In genomic region chr5:135990601-135991000, GRCm38 (mm10) we compare ENCODE assay signal across 21 mouse cellular contexts. TPM values are rescaled to one million over a fixed set of nuclear protein-coding genes. Genes with fewer than 3 reads are reported as not detected.
DNase-seq lines count a peak whose midpoint lies in the region; ATAC-seq and TF ChIP-seq lines count a peak whose summit lies in the region.
"Had no signal": no experiment of that assay in that cellular context is flagged by ENCODE, and none has a peak within 500 bp of the region (broad histone marks: within the 10 kb centered on the region; RNA-seq: fewer than 3 reads in every experiment).

No protein-coding gene starts in this region.

- peak overlapping the region; percentile 68 for H3K27ac ChIP-seq in spleen, adult 2 months (ENCODE audit: insufficient read depth, low read length)
- peak overlapping the region; percentile 62 for H3K27ac ChIP-seq in bone marrow, adult 2 months (ENCODE audit: control insufficient read depth, insufficient read depth, low read depth, low read length, poor library complexity)
- H3K27ac ChIP-seq in forebrain, embryonic 10.5 days, result no peak overlapping the region
- no peak overlapping the region for H3K27ac ChIP-seq in hindbrain, embryonic 10.5 days
- H3K27ac ChIP-seq: forebrain, embryonic 12.5 days; hindbrain, embryonic 15.5 days; kidney, postnatal 0 days; liver, embryonic 13.5 days; midbrain, embryonic 15.5 days; neural tube, embryonic 13.5 days had no signal

- DNase-seq in spleen, adult 2 months (ENCODE audit: low read depth in 1 of 2, low spot score in 2 of 2), result peak; percentile 41 to 48
- DNase-seq in spleen, adult 12 weeks (ENCODE audit: low spot score), result no peak
- DNase-seq in thymus, postnatal 4 days, result peak; percentile 41
- no peak for DNase-seq in forebrain, embryonic 10.5 days (ENCODE audit: extremely low spot score, low spot score)
- no peak for DNase-seq in hindbrain, embryonic 10.5 days (ENCODE audit: low spot score)
- DNase-seq: cerebellum, adult 2 months; liver, embryonic 13.5 days; lung, postnatal 14 days had no signal

- TF ChIP-seq CTCF in spleen, adult 2 months (IDR thresholded peaks at IDR 0.05; ENCODE audit: extremely low read depth, insufficient read depth, insufficient read length, insufficient replicate concordance), result no peak
- no peak for TF ChIP-seq CTCF in bone marrow, adult 2 months (IDR thresholded peaks at IDR 0.05; ENCODE audit: control insufficient read depth, insufficient read depth, low read length)

- peaks cover 6% of the 10 kb centered on the region; the same call in 1 of the 2 replicates for H3K4me1 ChIP-seq in spleen, adult 2 months (ENCODE audit: control insufficient read depth, insufficient read depth, insufficient read length)
- peaks cover 6% of the 10 kb centered on the region for H3K4me1 ChIP-seq in bone marrow, adult 2 months (ENCODE audit: control insufficient read depth, insufficient read depth, low read length)
- peaks cover 6% of the 10 kb centered on the region for H3K4me1 ChIP-seq in forebrain, embryonic 10.5 days
- peaks cover 11% of the 10 kb centered on the region for H3K4me1 ChIP-seq in hindbrain, embryonic 10.5 days (replicated peaks)

- peak; percentile 85 for ATAC-seq in megakaryocyte, adult 5-6 weeks (ENCODE audit: poor library complexity, severe bottlenecking)
- ATAC-seq: intestine, postnatal 0 days; midbrain, embryonic 15.5 days; Patski had no signal

- no peaks in the 10 kb centered on the region for H3K27me3 ChIP-seq in spleen, adult 2 months (ENCODE audit: control insufficient read depth, insufficient read depth, low read length)
- H3K27me3 ChIP-seq in forebrain, embryonic 10.5 days (ENCODE audit: poor library complexity, severe bottlenecking), result no peaks in the 10 kb centered on the region
- no peaks in the 10 kb centered on the region for H3K27me3 ChIP-seq in hindbrain, embryonic 10.5 days (ENCODE audit: insufficient read depth, poor library complexity, severe bottlenecking)
- H3K27me3 ChIP-seq: forebrain, embryonic 12.5 days; hindbrain, embryonic 15.5 days; liver, embryonic 13.5 days; midbrain, embryonic 15.5 days; neural tube, embryonic 13.5 days; Patski had no signal

- H3K9me3 ChIP-seq in forebrain, embryonic 10.5 days, result no peaks in the 10 kb centered on the region
- no peaks in the 10 kb centered on the region for H3K9me3 ChIP-seq in hindbrain, embryonic 10.5 days
- H3K9me3 ChIP-seq: forebrain, embryonic 12.5 days; hindbrain, embryonic 15.5 days; liver, embryonic 13.5 days; midbrain, embryonic 15.5 days; neural tube, embryonic 13.5 days had no signal

- 16% methylated on average over 5 of the region's 5 CpGs for WGBS in spleen, adult 2 months
- 7% methylated on average over 5 of the region's 5 CpGs for WGBS in bone marrow, adult 2 months
- WGBS in forebrain, embryonic 10.5 days, result 77% methylated on average over 5 of the region's 5 CpGs
- WGBS in hindbrain, embryonic 10.5 days, result 70% methylated on average over 5 of the region's 5 CpGs

- TF ChIP-seq POLR2A in spleen, adult 2 months (IDR thresholded peaks at IDR 0.05; ENCODE audit: low read depth, low read length), result no peak
- TF ChIP-seq POLR2A in bone marrow, adult 2 months (IDR thresholded peaks at IDR 0.05; ENCODE audit: borderline replicate concordance, control insufficient read depth, low read depth, low read length), result no peak

- no peaks in the 10 kb centered on the region for H3K36me3 ChIP-seq in spleen, adult 2 months (ENCODE audit: control insufficient read depth, insufficient read depth, low read length)
- H3K36me3 ChIP-seq in forebrain, embryonic 10.5 days (replicated peaks), result no peaks in the 10 kb centered on the region
- no peaks in the 10 kb centered on the region for H3K36me3 ChIP-seq in hindbrain, embryonic 10.5 days
- H3K36me3 ChIP-seq: forebrain, embryonic 12.5 days; hindbrain, embryonic 15.5 days; liver, embryonic 13.5 days; midbrain, embryonic 15.5 days; neural tube, embryonic 13.5 days had no signal

- H3K4me3 ChIP-seq in spleen, adult 2 months (ENCODE audit: extremely low read depth, insufficient read depth, insufficient read length), result no peak overlapping the region
- no peak overlapping the region for H3K4me3 ChIP-seq in bone marrow, adult 2 months (replicated peaks; ENCODE audit: control insufficient read depth, low read depth, low read length)
- H3K4me3 ChIP-seq in forebrain, embryonic 10.5 days, result no peak overlapping the region
- no peak overlapping the region for H3K4me3 ChIP-seq in hindbrain, embryonic 10.5 days
- H3K4me3 ChIP-seq: forebrain, embryonic 12.5 days; hindbrain, embryonic 15.5 days; liver, embryonic 13.5 days; midbrain, embryonic 15.5 days; neural tube, embryonic 13.5 days had no signal

RNA-seq across cellular contexts. Expression of gene Dtx2, which starts 4.0 kb away (rescaled TPM):
- polyA plus RNA-seq in spleen, adult 2 months (2012; rRNA removed), result 25.6 and 32.8 TPM in 2 replicates
- 6.9 and 9.3 TPM in 2 replicates for polyA plus RNA-seq in bone marrow, adult 2 months (2011; ENCODE audit: insufficient read depth, insufficient read length, low replicate concordance, missing spikeins)
- total RNA-seq in megakaryocyte, adult 5-6 weeks (2015), result 26.3 and 30.3 TPM in 2 replicates
- total RNA-seq in megakaryocyte, adult 5-6 weeks (2017), result 10.9 and 12.4 TPM in 2 replicates
- polyA plus RNA-seq in forebrain, embryonic 10.5 days (2016; fragmentation: Nextera tagmentation; extraction: Ambion mirVana), result 33.9 and 41.1 TPM in 2 replicates
- 34.8 and 38.1 TPM in 2 replicates for polyA plus RNA-seq in hindbrain, embryonic 10.5 days (2016; fragmentation: Nextera tagmentation; extraction: Ambion mirVana)

RNA-seq across cellular contexts. Expression of gene Zp3, which starts 10.7 kb away (rescaled TPM):
- not detected in 2 replicates for polyA plus RNA-seq in spleen, adult 2 months (2012; rRNA removed)
- not detected in 2 replicates for polyA plus RNA-seq in bone marrow, adult 2 months (2011; ENCODE audit: insufficient read depth, insufficient read length, low replicate concordance, missing spikeins)
- total RNA-seq in megakaryocyte, adult 5-6 weeks (2015), result 0.20 TPM in 1 of 2 replicates, not detected in the other
- not detected in 2 replicates for total RNA-seq in megakaryocyte, adult 5-6 weeks (2017)
- polyA plus RNA-seq in forebrain, embryonic 10.5 days (2016; fragmentation: Nextera tagmentation; extraction: Ambion mirVana), result 0.12 TPM in 1 of 2 replicates, not detected in the other
- polyA plus RNA-seq in hindbrain, embryonic 10.5 days (2016; fragmentation: Nextera tagmentation; extraction: Ambion mirVana), result not detected in 2 replicates
- total RNA-seq: left cerebral cortex, postnatal 25 days had no signal
- polyA plus RNA-seq: cortical plate, adult 2 months; forebrain, embryonic 12.5 days; gonadal fat pad, adult 2 months; heart, embryonic 16.5 days; intestine, postnatal 0 days; liver, embryonic 13.5 days had no signal

RNA-seq across cellular contexts. Expression of gene Ssc4d, which starts 16.3 kb away (rescaled TPM):
- polyA plus RNA-seq in spleen, adult 2 months (2012; rRNA removed), result 2.0 and 2.4 TPM in 2 replicates
- polyA plus RNA-seq in bone marrow, adult 2 months (2011; ENCODE audit: insufficient read depth, insufficient read length, low replicate concordance, missing spikeins), result 1.1 and 4.0 TPM in 2 replicates
- total RNA-seq in megakaryocyte, adult 5-6 weeks (2015), result 17.1 and 19.9 TPM in 2 replicates
- 6.0 and 7.4 TPM in 2 replicates for total RNA-seq in megakaryocyte, adult 5-6 weeks (2017)
- 1.7 and 1.9 TPM in 2 replicates for polyA plus RNA-seq in forebrain, embryonic 10.5 days (2016; fragmentation: Nextera tagmentation; extraction: Ambion mirVana)
- polyA plus RNA-seq in hindbrain, embryonic 10.5 days (2016; fragmentation: Nextera tagmentation; extraction: Ambion mirVana), result 1.3 and 1.6 TPM in 2 replicates

RNA-seq across cellular contexts. Expression of gene Upk3b, which starts 47.7 kb away (rescaled TPM):
- polyA plus RNA-seq in spleen, adult 2 months (2012; rRNA removed), result 3.9 and 6.9 TPM in 2 replicates
- polyA plus RNA-seq in bone marrow, adult 2 months (2011; ENCODE audit: insufficient read depth, insufficient read length, low replicate concordance, missing spikeins), result not detected in 2 replicates
- total RNA-seq in megakaryocyte, adult 5-6 weeks (2015), result not detected in 2 replicates
- not detected in 2 replicates for total RNA-seq in megakaryocyte, adult 5-6 weeks (2017)
- 0.09 TPM in 1 of 2 replicates, not detected in the other for polyA plus RNA-seq in forebrain, embryonic 10.5 days (2016; fragmentation: Nextera tagmentation; extraction: Ambion mirVana)
- polyA plus RNA-seq in hindbrain, embryonic 10.5 days (2016; fragmentation: Nextera tagmentation; extraction: Ambion mirVana), result 0.09 and 0.26 TPM in 2 replicates
- total RNA-seq: left cerebral cortex, postnatal 25 days had no signal
- polyA plus RNA-seq: cerebellum, adult 2 months; cortical plate, adult 2 months; forebrain, embryonic 12.5 days; hindbrain, embryonic 15.5 days; midbrain, embryonic 15.5 days had no signal

RNA-seq across cellular contexts. Expression of gene Ywhag, which starts 56.2 kb away (rescaled TPM):
- polyA plus RNA-seq in spleen, adult 2 months (2012; rRNA removed), result 40.9 and 50.0 TPM in 2 replicates
- polyA plus RNA-seq in bone marrow, adult 2 months (2011; ENCODE audit: insufficient read depth, insufficient read length, low replicate concordance, missing spikeins), result 26.9 and 58.1 TPM in 2 replicates
- total RNA-seq in megakaryocyte, adult 5-6 weeks (2015), result 124 and 141 TPM in 2 replicates
- total RNA-seq in megakaryocyte, adult 5-6 weeks (2017), result 72.4 and 88.1 TPM in 2 replicates
- 264 and 283 TPM in 2 replicates for polyA plus RNA-seq in forebrain, embryonic 10.5 days (2016; fragmentation: Nextera tagmentation; extraction: Ambion mirVana)
- polyA plus RNA-seq in hindbrain, embryonic 10.5 days (2016; fragmentation: Nextera tagmentation; extraction: Ambion mirVana), result 274 and 348 TPM in 2 replicates

Comparison
In these comparisons a context has a peak if more than half of its experiments do, and no peak if none do; other contexts are left out.
1. DNase-seq: peak in spleen, adult 2 months (2 of 2) and thymus, postnatal 4 days (single experiment); none in spleen, adult 12 weeks (single experiment), forebrain, embryonic 10.5 days (single experiment) and hindbrain, embryonic 10.5 days (single experiment).
2. H3K27ac ChIP-seq: peak in spleen, adult 2 months (single experiment) and bone marrow, adult 2 months (single experiment); none in forebrain, embryonic 10.5 days (single experiment) and hindbrain, embryonic 10.5 days (single experiment).